Mouse (Mus musculus): Measurements from ENCODE around the gene Hist1h3g.

Hist1h3g gene

DNA sequence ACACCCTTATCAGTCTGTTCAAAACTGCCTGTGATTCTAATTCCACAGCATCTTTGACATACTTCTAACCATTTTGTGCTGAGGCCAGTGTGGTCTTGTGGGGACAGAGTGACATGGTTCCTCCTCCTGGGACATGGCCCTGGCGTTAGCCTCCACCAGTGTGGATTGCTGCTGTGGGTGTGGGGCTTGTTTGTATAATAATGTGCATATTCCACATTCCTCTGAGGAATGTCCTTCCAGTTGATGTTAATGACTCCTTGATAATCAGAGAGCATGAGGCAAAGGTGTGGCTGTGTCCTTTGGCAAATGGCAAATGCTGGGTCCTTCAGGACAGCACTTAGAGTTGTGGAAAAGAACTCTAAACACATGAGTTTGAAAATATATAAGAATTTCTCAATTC lies 21.7 kb upstream of the Hist1h3g start:
- in situ Hi-C loops (cut with MboI, MseI) = no loop called here

DNA sequence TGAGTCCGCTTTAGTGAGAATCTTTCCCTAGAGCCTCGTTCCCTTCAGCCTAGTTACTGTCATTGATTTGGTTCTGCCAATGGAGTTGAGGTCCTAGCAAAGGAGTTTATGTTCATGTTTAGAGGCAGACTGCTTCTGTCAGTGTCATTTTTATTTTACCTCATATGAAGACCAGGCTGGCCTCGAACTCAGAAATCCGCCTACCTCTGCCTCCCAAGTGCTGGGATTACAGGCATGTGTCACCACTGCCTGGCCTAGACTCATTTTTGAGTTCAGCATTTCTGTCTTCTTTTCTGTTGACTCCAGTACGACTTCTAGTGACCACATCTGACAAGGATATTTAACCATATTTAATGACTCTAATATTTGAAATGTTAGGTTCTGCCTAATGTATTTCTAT lies 19.9 kb upstream of the Hist1h3g start:
- in situ Hi-C loops (cut with MboI, MseI) = loop anchor here (5.0 kb wide), 1 partner anchor 1588 kb away; no protein-coding TSS in a partner anchor

- in situ Hi-C loops (cut with MboI, MseI) = loop anchor here (5.0 kb wide), 1 partner anchor 1589 kb away; no protein-coding TSS in a partner anchor
These were observed 19.2 kb upstream of the Hist1h3g start for GRCm38 (mm10) chr13:23515826-23516620.

DNA sequence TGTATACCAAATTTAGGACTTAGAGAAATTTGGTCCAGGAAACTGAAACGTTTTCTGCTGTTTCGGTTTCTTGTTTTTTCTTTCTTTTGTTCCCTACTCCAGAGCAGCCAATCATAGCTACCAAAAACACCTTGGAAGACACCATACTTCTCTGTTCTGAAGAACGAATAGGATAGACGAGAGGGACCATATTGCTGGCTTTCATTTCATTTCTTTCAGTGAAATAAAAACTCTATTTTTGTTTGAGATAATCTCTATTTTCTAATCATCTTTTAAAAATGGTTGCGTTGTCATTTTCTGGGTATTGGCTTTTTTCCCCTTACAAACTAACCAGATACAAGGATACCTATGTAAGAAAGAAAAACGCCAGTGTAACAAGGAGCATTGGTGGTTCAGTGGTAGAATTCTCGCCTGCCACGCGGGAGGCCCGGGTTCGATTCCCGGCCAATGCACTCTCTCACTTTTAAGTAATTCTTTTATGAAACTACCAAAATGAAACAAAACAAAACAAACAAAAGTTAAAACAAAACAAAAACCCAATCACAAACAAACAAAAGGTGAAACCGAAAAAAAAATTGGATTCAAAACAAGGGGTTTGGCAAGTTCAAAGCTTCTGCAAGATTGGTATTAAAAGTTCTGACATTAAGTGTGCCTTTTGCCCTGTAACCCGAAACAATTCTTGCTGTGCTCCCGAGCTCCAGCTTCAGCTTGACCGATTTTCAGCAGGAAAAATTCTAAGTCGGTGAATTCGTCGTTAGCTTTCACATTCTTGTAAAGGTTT lies 18.2 kb upstream of the Hist1h3g start:
- in situ Hi-C loops (cut with MboI, MseI) = loop anchor here (5.0 kb wide), 1 partner anchor 1590 kb away; no protein-coding TSS in a partner anchor

DNA sequence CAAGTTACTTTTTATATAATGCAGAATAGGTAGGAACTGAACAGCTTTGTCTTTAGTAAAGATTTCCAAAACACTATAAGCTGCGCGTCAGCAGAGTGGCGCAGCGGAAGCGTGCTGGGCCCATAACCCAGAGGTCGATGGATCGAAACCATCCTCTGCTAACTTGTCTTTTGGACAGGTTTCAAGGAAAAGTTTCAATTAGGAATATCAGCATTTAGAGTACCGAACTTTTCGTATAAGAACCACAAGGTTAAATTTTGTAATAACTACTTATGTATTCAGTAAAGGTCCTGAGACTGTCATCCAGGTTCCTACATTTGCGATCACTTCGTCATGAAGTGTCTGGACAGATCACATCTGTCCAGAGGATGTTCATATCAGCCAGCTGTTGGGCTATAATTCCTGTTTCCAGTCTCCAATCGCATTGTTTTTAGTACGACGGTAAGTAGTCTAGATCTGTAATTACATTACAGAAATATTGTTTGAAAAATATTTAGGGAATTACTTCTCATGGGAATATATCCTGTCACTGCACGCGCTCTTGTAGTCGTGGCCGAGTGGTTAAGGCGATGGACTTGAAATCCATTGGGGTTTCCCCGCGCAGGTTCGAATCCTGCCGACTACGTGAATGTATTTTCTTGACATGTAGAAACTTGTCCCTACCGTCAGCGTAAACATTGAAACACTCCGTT lies 17.5 kb upstream of the Hist1h3g start:
- in situ Hi-C loops (cut with MboI, MseI) = loop anchor here (5.0 kb wide), 1 partner anchor 1590 kb away; no protein-coding TSS in a partner anchor

GRCm38 (mm10) chr13:23518295-23518603 lies 17.0 kb upstream of the Hist1h3g start:
- in situ Hi-C loops (cut with MboI, MseI) = loop anchor here (5.0 kb wide), 1 partner anchor 1591 kb away; no protein-coding TSS in a partner anchor

DNA sequence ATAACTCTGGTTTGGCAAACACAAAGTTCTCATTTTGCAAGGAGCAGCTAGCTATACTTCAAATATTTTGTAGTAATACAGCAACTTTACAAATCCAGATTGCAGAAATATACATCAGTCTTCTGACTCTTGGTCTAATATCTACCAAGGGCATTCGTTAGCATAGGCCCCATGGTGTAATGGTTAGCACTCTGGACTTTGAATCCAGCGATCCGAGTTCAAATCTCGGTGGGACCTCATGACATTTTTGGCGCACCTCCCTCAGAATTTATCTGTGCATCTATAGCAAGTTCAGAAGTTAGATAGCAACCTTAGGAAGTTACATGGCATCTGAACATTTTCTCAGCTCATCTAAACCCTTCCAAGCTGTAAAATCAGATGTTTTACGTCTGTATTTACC lies 16.3 kb upstream of the Hist1h3g start:
- in situ Hi-C loops (cut with MboI, MseI) = loop anchor here (5.0 kb wide), 1 partner anchor 1592 kb away; no protein-coding TSS in a partner anchor

DNA sequence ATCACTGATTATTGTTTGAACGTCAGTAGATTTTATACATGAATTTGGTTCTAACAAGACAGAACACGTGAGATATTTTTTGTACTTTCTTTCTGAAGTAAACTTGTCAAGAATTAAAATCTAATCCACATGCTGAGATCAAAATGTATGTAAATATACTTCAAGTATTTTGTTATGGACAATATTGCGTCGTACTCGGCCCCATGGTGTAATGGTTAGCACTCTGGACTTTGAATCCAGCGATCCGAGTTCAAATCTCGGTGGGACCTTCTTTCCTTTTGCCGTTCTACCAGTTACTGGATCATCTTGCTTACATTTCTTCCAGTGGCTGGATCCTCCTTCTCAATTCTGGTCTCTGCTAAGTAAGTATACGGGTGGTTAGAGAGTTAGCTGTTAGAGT lies 15.8 kb upstream of the Hist1h3g start:
- in situ Hi-C loops (cut with MboI, MseI) = loop anchor here (5.0 kb wide), 1 partner anchor 1592 kb away; no protein-coding TSS in a partner anchor

DNA sequence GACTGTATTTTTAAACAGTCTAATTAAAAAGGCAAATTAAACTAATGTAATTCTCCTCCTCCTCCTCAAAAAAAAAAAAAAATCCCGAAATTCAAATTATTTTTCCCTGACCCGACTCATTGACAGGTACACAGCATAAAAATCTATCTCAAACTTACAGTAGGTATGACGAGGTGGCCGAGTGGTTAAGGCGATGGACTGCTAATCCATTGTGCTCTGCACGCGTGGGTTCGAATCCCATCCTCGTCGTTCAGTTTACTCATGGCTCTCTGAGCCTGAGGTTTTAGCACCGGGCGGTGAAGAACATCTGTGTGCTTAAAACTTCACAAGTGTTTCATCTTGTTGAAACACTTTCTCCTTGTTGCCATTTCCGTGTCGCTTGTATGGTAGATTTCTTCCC lies 13.5 kb upstream of the Hist1h3g start:
- in situ Hi-C loops (cut with MboI, MseI) = loop anchor here (5.0 kb wide), 2 partner anchors 89 to 1469 kb away; no protein-coding TSS in a partner anchor

GRCm38 (mm10) chr13:23523976-23524375 lies 11.2 kb upstream of the Hist1h3g start:
- in situ Hi-C loops (cut with MboI, MseI) = loop anchor here (5.0 kb wide), 2 partner anchors 92 to 1472 kb away; no protein-coding TSS in a partner anchor

- in situ Hi-C loops (cut with MboI, MseI) = loop anchor here (5.0 kb wide), 2 partner anchors 92 to 1472 kb away; no protein-coding TSS in a partner anchor
These were observed 10.6 kb upstream of the Hist1h3g start for GRCm38 (mm10) chr13:23524654-23525053.

DNA sequence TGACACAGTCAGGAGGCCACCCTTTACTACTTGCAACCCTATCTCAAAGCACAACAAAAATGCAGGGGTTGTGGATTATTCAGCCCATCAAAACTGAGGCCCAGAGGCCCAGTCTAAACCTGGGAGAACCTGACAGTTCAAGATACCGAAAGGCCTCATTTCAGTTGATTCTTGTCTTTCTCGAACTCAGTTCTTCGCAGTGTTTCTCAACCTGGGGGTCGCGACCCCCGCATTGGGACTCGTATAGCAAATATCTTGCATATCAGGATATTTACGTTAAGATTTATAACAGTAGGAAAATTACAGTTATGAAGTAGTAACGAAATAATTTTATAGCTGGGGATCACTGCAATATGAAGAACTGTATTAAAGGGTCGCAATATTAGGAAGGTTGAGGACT lies 9.3 kb upstream of the Hist1h3g start:
- in situ Hi-C loops (cut with MboI, MseI) = no loop called here

- in situ Hi-C loops (cut with MboI, MseI) = no loop called here
These were observed 8.9 kb upstream of the Hist1h3g start for GRCm38 (mm10) chr13:23526312-23526711.

DNA sequence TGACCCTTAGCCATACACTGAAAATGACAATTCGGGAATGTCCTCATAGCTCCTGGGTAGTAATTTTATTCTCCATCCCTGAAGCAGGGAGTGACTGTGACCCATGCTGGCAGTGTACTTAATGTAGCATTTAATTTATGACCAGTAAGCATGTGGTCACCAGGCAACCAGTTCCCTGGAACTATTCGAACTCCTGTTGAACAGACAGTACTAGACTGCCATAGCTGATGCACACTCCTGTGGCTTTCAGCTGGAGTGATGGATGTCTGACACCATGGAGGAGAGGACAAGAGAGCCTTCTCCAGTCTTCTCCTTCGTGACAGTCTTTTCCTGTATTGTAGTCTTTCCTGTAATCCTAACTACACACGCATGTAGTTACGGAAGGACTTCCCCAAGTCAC lies 6.2 kb upstream of the Hist1h3g start:
- in situ Hi-C loops (cut with MboI, MseI) = no loop called here

GRCm38 (mm10) chr13:23529480-23530165 lies 5.6 kb upstream of the Hist1h3g start:
- in situ Hi-C loops (cut with MboI, MseI) = loop anchor here (5.0 to 10.0 kb wide), 3 partner anchors 55 to 1817 kb away; partner anchors contain the start of genes Hist1h2ah, Hist1h2bk and Hist1h4d

- in situ Hi-C loops (cut with MboI, MseI) = loop anchor here (5.0 to 10.0 kb wide), 3 partner anchors 54 to 1818 kb away; partner anchors contain the start of genes Hist1h2ah, Hist1h2bk and Hist1h4d
These were observed 4.9 kb upstream of the Hist1h3g start for GRCm38 (mm10) chr13:23530181-23530900.

DNA sequence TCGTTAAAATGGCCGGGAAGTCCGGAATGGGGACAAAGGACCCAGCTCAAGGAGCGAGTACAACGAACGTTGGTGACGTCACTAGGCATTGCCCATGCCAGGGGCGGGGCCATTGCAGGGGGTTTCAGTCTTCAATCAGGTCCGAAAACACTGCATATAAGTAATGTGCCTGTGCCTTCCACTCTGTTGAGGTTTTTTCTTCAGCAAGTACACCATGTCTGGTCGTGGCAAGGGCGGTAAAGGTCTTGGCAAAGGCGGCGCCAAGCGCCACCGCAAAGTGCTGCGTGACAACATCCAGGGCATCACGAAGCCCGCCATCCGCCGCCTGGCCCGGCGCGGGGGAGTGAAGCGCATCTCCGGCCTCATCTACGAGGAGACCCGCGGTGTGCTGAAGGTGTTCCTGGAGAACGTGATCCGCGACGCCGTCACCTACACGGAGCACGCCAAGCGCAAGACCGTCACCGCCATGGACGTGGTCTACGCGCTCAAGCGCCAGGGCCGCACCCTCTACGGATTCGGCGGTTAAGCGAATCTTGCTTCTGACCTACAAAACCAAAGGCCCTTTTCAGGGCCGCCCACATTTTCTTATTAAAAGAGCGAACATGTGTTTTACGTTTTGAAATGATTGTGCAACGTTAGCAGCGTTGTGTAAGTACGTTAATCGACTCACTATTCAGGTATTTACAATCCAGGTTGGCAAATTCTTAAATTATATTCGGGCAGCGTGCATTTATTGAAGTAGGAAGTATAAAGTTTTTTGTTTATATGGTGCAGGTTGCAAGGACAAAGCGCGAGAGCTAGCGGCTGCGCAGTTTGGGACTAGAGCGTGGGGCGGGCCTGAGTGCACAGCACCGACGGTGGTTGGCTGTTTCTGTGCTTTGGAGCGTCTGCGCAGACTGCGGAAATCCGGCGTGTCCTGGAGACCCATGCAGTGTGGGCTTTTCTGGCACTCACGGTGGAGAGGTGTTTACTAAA lies 4.0 kb upstream of the Hist1h3g start, which contains the start of gene Hist1h4h:
TSS of gene Hist1h4h (plus strand) at position 150 of the 975 bp plus-strand sequence.
- in situ Hi-C loops (cut with MboI, MseI) = loop anchor here (5.0 to 10.0 kb wide), 3 partner anchors 54 to 1819 kb away; partner anchors contain the start of genes Hist1h2ah, Hist1h2bk and Hist1h4d

DNA sequence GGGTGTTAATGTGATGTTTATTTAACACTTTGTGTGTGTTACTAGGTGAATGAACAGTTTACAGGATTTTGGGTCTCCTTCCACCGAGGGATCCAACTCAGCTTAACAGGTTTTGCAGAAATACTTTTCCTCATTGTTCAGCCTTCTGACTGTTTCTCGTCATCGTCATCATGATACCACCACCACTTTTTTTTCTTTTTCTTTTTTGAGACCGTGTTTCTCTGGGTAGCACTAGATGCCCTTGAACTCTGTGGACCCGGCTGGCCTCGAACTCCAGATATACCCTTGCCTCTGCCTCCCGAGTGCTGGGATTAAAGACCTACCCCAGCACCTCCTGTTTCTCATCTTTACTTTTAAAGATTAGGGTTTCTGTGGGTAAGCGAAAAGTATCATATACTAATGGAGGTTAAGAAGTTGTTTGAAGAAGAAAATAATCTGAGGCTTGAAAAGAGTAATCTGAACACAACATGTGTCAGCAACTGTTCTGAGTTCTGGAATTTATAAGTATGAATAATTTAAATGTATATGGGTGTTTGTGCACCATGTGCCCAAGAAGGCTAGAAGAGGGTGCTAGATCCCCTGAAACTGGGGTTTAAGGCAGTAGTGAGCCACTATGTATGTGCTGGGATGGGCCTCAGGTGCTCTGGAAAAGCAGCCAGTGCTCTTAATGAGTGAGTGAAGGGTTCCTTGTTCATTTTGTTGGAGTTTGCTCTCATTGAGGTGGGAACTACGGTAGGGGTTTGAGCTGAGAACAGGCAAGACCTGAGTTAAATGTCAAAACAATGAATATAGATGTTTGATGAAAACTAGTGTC lies 2.8 kb upstream of the Hist1h3g start:
- in situ Hi-C loops (cut with MboI, MseI) = loop anchor here (5.0 to 10.0 kb wide), 3 partner anchors 52 to 1820 kb away; partner anchors contain the start of genes Hist1h2ah, Hist1h2bk and Hist1h4d

Data from regulatory T cell (primary cell).